Mouse (Mus musculus) kidney, adult 2 months (tissue): ENCODE measurements around the gene Slc25a1. TPM values are rescaled to one million over a fixed set of nuclear protein-coding genes. Genes with fewer than 3 reads are reported as not detected.
"Not testable (repeated sequence)": the region's sequence is repeated elsewhere in the genome, so short reads cannot be mapped to it uniquely, and the experiment has no call there.

Experiments used
- DNase-seq: peaks from one replicate; pipeline ENCODE4 v3.0.0; 2021
- H3K27ac ChIP-seq: fragments of 200-500 bp; 2 replicates; pipeline ENCODE4 v1.5.1; 2012; ENCODE audit warnings: low read depth, low read length, control low read depth, inconsistent platforms; ENCODE audit not compliant: insufficient read depth
- H3K27me3 ChIP-seq: fragments of 200-500 bp; replicated peaks from 2 replicates; pipeline ENCODE4 v1.6.1; 2012; ENCODE audit warnings: mild to moderate bottlenecking, moderate library complexity, low read length, inconsistent platforms; ENCODE audit not compliant: control insufficient read depth, insufficient read depth
- H3K36me3 ChIP-seq: fragments of 200-500 bp; 2 replicates; pipeline ENCODE4 v1.6.1; 2012; ENCODE audit warnings: mild to moderate bottlenecking, moderate library complexity, low read length, inconsistent platforms; ENCODE audit not compliant: control insufficient read depth, insufficient read depth
- H3K4me1 ChIP-seq: fragments of 200-500 bp; 2 replicates; pipeline ENCODE4 v1.6.1; 2011; ENCODE audit warnings: low read length; ENCODE audit not compliant: control insufficient read depth, insufficient read depth
- H3K4me3 ChIP-seq: fragments of 200-500 bp; 2 replicates; pipeline ENCODE4 v1.5.1; 2011; ENCODE audit warnings: mild to moderate bottlenecking, low read depth, low read length, control low read depth; ENCODE audit not compliant: insufficient read depth
- CTCF ChIP-seq: fragments of 200-500 bp; conservative IDR thresholded peaks from 2 replicates; pipeline ENCODE4 v1.5.1; 2011; ENCODE audit warnings: low read depth, mild to moderate bottlenecking, control low read depth, low read length, moderate library complexity, mixed read lengths; ENCODE audit not compliant: insufficient read depth, insufficient read length
- POLR2A ChIP-seq: fragments of 200-500 bp; IDR thresholded peaks from one replicate; pipeline ENCODE4 v1.6.1; 2011; ENCODE audit warnings: low read depth, low read length, control low read depth
- WGBS: fragments of 180-500 bp; shearing (Covaris S2); methylation state at CpG from one replicate; pipeline ENCODE4 v1.1.7; 2018; 5-methylcytosine and 5-hydroxymethylcytosine counted together
- polyA plus RNA-seq: library from polyadenylated mRNA; depleted of rRNA; stranded (reverse); fragments of >200 nt; gene quantifications from 2 replicates; pipeline ENCODE4 v1.2.3, GENCODE M21; 2012; rRNA removed

Slc25a1 gene
- 300 and 304 TPM in 2 replicates for polyA plus RNA-seq

DNA sequence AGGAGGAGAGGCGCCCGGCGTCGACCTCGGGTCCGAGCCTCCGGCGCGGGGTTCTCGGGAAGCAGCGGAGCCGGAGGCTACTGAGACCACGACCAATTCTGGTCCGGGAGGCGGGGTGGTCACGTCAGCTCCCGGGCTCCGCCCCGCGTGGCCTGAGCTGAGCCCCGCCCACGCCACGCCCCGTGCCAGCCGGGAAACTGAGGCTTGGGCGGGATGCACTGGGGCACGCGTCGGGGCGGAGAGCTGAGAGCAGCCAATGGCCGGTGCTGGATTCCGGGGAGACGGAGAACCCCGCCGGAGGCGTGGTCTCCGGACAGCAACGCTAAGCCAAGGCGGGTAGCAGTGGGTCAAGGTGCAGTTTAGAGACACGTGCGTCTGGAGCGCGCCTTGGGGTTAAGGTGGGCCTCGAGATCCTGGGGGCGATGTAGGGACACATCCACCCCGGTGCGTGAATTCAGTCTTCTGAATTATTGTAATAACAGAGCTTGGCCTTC is at the start of gene Slc25a1:
TSS of gene Slc25a1 (minus strand) at position 133 of the 494 bp plus-strand sequence.
- under 1% methylated on average over 47 of the region's 47 CpGs for WGBS
- no peaks in the 10 kb centered on the region for H3K36me3 ChIP-seq
- H3K27me3 ChIP-seq = no peaks in the 10 kb centered on the region
- peak within 1 kb of the TSS; percentile 50 for H3K4me3 ChIP-seq
- no peaks in the 10 kb centered on the region for H3K4me1 ChIP-seq
- TF ChIP-seq POLR2A (no peak), CTCF (no peak)
- DNase-seq = peak; percentile 84
- peak within 1 kb of the TSS; percentile 75 for H3K27ac ChIP-seq

GRCm38 (mm10) chr16:17971853-17972252 is 43.8 kb upstream of the Slc25a1 start:
- no peak for DNase-seq
- no peak for TF ChIP-seq POLR2A
- no peak for TF ChIP-seq CTCF
- Histone ChIP-seq H3K36me3 (no peaks in the 10 kb centered on the region), H3K27ac (no peak overlapping the region), H3K4me3 (no peak overlapping the region), H3K4me1 (no peaks in the 10 kb centered on the region), H3K27me3 (no peaks in the 10 kb centered on the region)
- 72% methylated on average over 5 of the region's 5 CpGs for WGBS

DNA sequence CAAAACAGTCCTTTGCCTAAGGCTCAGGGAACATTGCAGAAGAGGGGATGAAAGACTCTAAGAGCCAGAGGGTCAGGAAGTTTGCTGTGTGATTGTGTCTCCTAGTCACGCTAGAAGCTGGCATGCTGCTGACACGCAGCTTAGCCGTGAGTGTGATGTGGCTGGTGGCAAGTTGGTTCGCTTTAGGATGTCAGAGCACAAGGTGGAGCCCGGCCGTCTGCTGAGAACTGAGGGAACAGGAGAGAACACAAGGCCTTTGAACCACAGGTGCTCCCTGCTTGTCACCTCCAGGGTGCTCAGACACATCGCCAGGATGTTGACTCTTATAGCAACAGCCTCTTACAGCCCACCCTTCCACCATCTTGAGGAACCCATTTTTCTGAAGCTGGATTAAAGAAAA is 34.1 kb upstream of the Slc25a1 start:
- Histone ChIP-seq H3K27me3 (no peaks in the 10 kb centered on the region; the same call in 1 of the 2 replicates), H3K4me3 (no peak overlapping the region), H3K4me1 (no peaks in the 10 kb centered on the region), H3K27ac (no peak overlapping the region), H3K36me3 (no peaks in the 10 kb centered on the region)
- WGBS = 80% methylated on average over 7 of the region's 7 CpGs
- DNase-seq = no peak
- TF ChIP-seq POLR2A (no peak), CTCF (no peak)

DNA sequence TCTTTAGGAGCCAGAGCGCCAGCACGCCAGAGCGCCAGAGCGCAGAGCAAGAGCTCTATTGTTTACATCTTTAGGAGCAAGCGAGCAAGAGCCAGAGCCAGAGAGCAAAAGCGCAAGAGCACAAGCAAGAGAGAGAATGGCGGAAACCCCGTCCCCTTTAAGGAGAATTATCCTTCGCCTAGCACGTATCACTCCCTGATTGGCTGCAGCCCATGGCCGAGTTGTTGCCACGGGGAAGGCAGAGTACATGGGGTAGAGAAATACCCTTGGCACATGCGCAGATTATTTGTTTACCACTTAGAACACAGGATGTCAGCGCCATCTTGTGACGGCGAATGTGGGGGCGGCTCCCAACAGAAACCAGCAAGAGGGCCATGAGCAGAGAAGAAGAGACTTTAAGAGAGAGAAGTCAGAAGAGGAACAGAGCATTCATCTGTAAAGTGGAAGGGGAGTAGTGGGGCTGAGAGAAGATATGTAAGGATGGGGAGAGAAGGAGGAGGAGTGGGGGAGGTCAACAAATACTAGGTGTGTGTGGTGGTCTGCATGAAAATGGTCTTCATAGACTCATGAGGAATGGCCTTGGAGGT is 28.1 kb upstream of the Slc25a1 start:
- H3K4me3 ChIP-seq, DNase-seq, H3K27me3 ChIP-seq, H3K36me3 ChIP-seq, H3K27ac ChIP-seq, H3K4me1 ChIP-seq: not testable (repeated sequence)
- 96% methylated on average over 17 of the region's 17 CpGs for WGBS

- no peaks in the 10 kb centered on the region for H3K4me1 ChIP-seq
- no peak for TF ChIP-seq CTCF
- no peak for TF ChIP-seq POLR2A
- 84% methylated on average over 4 of the region's 4 CpGs for WGBS
- no peak for DNase-seq
- H3K36me3 ChIP-seq = no peaks in the 10 kb centered on the region
- H3K4me3 ChIP-seq = no peak overlapping the region
- H3K27ac ChIP-seq = no peak overlapping the region
- H3K27me3 ChIP-seq = no peaks in the 10 kb centered on the region
These were observed 23.6 kb upstream of the Slc25a1 start for GRCm38 (mm10) chr16:17951618-17952017.

DNA sequence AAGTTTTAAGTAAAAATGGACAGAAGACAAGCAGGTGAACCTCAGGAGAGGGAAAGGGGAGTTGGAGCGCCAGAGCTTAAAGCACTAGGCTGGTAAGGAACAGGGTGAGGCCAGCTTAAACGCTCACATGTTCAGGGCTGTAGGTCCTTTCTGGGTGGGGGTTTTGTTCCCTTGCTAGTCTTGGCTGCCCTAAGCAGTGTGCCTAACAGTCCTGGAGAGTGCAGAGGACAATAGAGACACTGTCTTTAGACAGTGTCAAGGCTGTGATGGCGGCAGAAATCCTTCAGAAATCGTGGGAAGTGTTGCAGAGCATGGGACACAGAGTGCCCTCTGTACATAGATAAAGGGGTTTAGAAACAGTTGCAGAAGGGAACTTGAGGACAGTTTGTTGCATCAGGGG is 22.0 kb upstream of the Slc25a1 start:
- H3K4me3 ChIP-seq = no peak overlapping the region
- TF ChIP-seq POLR2A = no peak
- TF ChIP-seq CTCF = no peak
- DNase-seq = no peak
- peaks cover 4% of the 10 kb centered on the region; the same call in 1 of the 2 replicates for H3K4me1 ChIP-seq
- 73% methylated on average over 4 of the region's 4 CpGs for WGBS
- no peaks in the 10 kb centered on the region for H3K27me3 ChIP-seq
- H3K36me3 ChIP-seq = no peaks in the 10 kb centered on the region
- H3K27ac ChIP-seq = no peak overlapping the region

DNA sequence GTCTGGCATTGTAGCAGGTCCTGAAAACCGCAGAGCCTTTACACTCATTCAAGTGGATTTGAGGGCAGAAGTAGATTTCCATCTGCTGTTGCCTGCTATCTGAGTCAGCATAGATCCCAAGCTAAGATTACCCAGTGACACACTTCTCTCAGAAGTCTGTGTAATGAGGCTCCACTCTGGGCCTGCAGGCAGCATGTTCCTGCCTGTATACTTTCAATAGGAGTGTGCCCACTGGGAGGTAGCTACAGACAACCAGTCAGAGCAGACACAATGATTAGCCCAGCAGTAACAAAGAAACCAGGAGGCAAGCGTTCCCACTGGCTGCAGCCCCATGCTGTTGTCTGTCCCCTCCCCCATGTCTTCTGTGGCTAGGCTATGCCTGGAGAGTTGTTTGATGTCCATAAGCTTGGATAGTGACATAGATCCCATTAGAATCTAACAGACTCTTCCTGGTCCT is 21.4 kb upstream of the Slc25a1 start:
- H3K27me3 ChIP-seq = no peaks in the 10 kb centered on the region
- peaks cover 4% of the 10 kb centered on the region; the same call in 1 of the 2 replicates for H3K4me1 ChIP-seq
- DNase-seq = no peak
- no peaks in the 10 kb centered on the region for H3K36me3 ChIP-seq
- TF ChIP-seq POLR2A (no peak), CTCF (no peak)
- no peak overlapping the region for H3K4me3 ChIP-seq
- 60% methylated on average over 2 of the region's 2 CpGs for WGBS
- no peak overlapping the region for H3K27ac ChIP-seq
